Mouse (Mus musculus) fibroblast of lung, adult 2 months (primary cell): Measurements from ENCODE around the gene 2300009A05Rik.
A peak's percentile ranks its signal among the peaks of the same experiment; 100 is the strongest.

Source experiments
- DNase-seq: peaks from one replicate; pipeline ENCODE4 v3.0.0-alpha.2; 2011; ENCODE audit warnings: low read depth

Gene 2300009A05Rik

GRCm38 (mm10) chr9:63398611-63399462, at the start of gene 2300009A05Rik:
Gene 2300009A05Rik, minus strand, starts transcription at chr9:63399246.
- DNase-seq: peak; percentile 70

- DNase-seq: no peak
These were observed 44.6 kb upstream of the 2300009A05Rik start for GRCm38 (mm10) chr9:63443695-63444094.

- DNase-seq: no peak
These were observed 31.6 kb upstream of the 2300009A05Rik start for GRCm38 (mm10) chr9:63430652-63431051.

- DNase-seq: no peak
These were observed 22.2 kb upstream of the 2300009A05Rik start for GRCm38 (mm10) chr9:63421096-63421736.

GRCm38 (mm10) chr9:63420396-63420795, 21.4 kb upstream of the 2300009A05Rik start:
- no peak for DNase-seq

- no peak for DNase-seq
These were observed 1.1 kb upstream of the 2300009A05Rik start for GRCm38 (mm10) chr9:63400176-63400575.

GRCm38 (mm10) chr9:63399463-63399815, 393 bp upstream of the 2300009A05Rik start:
- DNase-seq: no peak

- DNase-seq: no peak
These were observed 3.4 kb downstream of the 2300009A05Rik start for GRCm38 (mm10) chr9:63395612-63396011.

GRCm38 (mm10) chr9:63391307-63391706, 7.7 kb downstream of the 2300009A05Rik start:
- DNase-seq: no peak

- DNase-seq: no peak
These were observed 16.3 kb downstream of the 2300009A05Rik start for GRCm38 (mm10) chr9:63382761-63383160.

GRCm38 (mm10) chr9:63380326-63380725, 18.7 kb downstream of the 2300009A05Rik start:
- no peak for DNase-seq

- DNase-seq: no peak
These were observed 20.9 kb downstream of the 2300009A05Rik start for GRCm38 (mm10) chr9:63378174-63378573.

GRCm38 (mm10) chr9:63377270-63378142, 21.5 kb downstream of the 2300009A05Rik start, which contains the start of gene Map2k5:
Gene Map2k5, minus strand, starts transcription at chr9:63377902.
- DNase-seq: peak; percentile 59

GRCm38 (mm10) chr9:63373315-63373714, 25.7 kb downstream of the 2300009A05Rik start:
- no peak for DNase-seq

- no peak for DNase-seq
These were observed 26.5 kb downstream of the 2300009A05Rik start for GRCm38 (mm10) chr9:63372541-63372940.

GRCm38 (mm10) chr9:63360410-63360809, 38.6 kb downstream of the 2300009A05Rik start:
- no peak for DNase-seq

- DNase-seq: no peak
These were observed 40.0 kb downstream of the 2300009A05Rik start for GRCm38 (mm10) chr9:63359016-63359415.

GRCm38 (mm10) chr9:63356721-63357120, 42.3 kb downstream of the 2300009A05Rik start:
- no peak for DNase-seq

- no peak for DNase-seq
These were observed 42.8 kb downstream of the 2300009A05Rik start for GRCm38 (mm10) chr9:63356278-63356677.

- DNase-seq: no peak
These were observed 44.9 kb downstream of the 2300009A05Rik start for GRCm38 (mm10) chr9:63354168-63354567.

- DNase-seq: no peak
These were observed 49.0 kb downstream of the 2300009A05Rik start for GRCm38 (mm10) chr9:63350030-63350429.

GRCm38 (mm10) chr9:63349241-63349640, 49.8 kb downstream of the 2300009A05Rik start:
- no peak for DNase-seq
